Mouse (Mus musculus): ENCODE measurements around the gene Asna1. TPM values are rescaled to one million over a fixed set of nuclear protein-coding genes. Genes with fewer than 3 reads are reported as not detected.

The Asna1 gene
- total and polyA plus RNA-seq, 3 experiments = 58.5 to 104 (median 71.8) TPM

DNA sequence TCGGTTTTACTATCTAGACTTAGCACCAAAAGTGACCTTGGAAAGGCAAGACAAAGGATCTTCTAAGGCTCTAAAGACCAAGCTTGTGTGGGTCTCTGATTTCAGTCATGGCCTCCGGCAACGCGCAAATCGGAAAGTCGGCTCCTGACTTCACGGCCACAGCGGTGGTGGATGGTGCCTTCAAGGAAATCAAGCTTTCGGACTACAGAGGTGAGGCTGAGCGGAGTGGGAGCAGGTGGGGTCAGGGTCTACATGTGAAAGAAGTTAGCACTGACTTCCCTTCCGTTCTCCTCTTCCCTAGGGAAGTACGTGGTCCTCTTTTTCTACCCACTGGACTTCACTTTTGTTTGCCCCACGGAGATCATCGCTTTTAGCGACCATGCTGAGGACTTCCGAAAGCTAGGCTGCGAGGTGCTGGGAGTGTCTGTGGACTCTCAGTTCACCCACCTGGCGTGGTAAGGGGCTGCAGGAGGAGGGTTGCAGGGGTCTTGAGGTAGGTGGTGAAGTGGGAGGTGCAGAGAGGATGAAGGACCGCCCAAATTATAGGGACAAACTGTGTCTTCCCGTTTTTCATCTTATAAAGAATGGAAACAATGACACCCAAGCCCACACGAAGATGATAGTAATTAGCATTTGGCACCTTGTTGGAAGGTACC lies 54.8 kb downstream of the Asna1 start:
- intact Hi-C loops (cut with DNase I) = loop anchor here (10.0 kb wide), 1 partner anchor 55 kb away; the partner anchor contains the start of genes Asna1 and Trir
- WGBS = 8% methylated on average over 21 of the region's 21 CpGs
- no peaks in the 10 kb centered on the region for H3K27me3 ChIP-seq (ENCODE audit: control insufficient read depth, insufficient read depth, low read length)
- no peaks in the 10 kb centered on the region for H3K79me2 ChIP-seq (replicated peaks; ENCODE audit: control insufficient read depth, insufficient read depth, low read length)
- TF ChIP-seq POLR2A (IDR thresholded peaks at IDR 0.05; ENCODE audit: insufficient read depth, low read depth, low read length) (no peak), CTCF (IDR thresholded peaks at IDR 0.05) (no peak)
- peak overlapping the region; percentile 82 for H3K9ac ChIP-seq (ENCODE audit: low read depth, low read length)
- peaks cover 18% of the 10 kb centered on the region for H3K4me1 ChIP-seq (ENCODE audit: control insufficient read depth, insufficient read depth, low read length)
- no peaks in the 10 kb centered on the region; the same call in 1 of the 2 replicates for H3K36me3 ChIP-seq (ENCODE audit: control insufficient read depth, insufficient read depth, low read length)
- H3K27ac ChIP-seq = peak overlapping the region; percentile 77
- H3K4me3 ChIP-seq = peak overlapping the region; percentile 62
- no peak for DNase-seq

DNA sequence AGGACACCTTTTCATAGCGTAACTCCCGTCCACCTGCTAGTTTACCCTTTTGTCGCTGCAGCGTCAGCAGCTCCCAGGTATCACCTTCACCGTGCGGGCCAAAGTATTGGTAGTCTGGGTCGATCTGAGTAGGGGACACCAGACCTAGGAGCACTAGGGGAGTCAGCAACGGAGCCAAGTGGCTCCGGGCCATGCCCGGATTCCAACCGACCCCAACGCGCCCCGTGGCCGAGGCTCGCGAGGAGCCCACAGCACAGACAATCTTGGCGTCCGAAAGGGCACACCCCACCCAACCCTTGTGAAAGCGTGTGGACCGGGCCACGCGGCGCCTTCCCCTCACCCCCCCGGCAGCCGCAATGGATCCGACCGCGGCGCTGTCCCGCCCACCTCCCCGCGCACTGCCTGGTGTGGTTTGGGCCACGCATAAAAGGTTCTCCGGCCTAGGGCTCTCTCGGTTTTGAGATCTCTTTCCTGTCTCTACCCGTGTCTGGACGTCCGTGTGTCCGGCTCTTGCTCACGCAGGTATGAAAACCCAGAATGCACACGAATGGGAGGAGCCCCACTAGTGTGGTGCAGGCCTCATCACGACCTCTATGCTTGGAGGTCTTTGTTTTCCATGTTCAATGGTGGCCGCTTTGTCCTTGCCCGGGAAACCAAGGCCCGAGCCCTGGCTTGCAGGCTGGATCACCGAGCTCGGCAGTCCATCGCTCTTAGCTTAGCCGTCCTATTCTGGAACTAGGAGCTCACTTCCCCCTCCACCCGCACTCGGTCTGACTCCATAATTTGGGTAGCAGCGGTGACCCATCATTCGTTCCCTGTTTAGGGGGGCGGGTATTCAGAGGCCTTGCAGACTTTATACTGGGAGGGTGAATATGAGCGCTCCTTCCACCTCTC lies 55.6 kb downstream of the Asna1 start, which contains the start of the genes Gm49661, Prdx2 and Rnaseh2a:
Gene Gm49661 (minus strand): TSS at position 193 of the 894 bp plus-strand sequence.
Gene Prdx2 (plus strand): TSS at position 347 of the 894 bp plus-strand sequence.
Gene Rnaseh2a (minus strand): TSS at position 527 of the 894 bp plus-strand sequence.
- WGBS = under 1% methylated on average over 56 of the region's 56 CpGs

DNA sequence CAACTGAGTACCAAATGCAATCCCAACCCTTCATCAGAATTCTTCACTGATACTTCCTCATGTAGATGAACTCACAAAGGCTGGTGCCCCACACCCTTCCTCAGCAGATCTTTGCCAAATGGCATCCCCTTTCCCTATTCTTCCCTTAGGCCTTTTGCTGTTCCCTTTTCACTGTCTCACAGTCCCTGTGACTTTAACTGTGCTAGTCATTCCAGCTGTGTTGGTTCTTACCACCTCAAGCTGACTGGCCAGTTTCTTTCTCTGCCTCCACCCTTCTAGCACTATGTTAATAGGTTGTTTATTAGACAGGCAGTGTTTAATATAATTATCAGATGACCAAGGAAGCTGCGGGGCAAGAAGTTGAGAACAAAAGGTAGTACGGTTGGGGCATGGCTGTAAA lies 56.4 kb downstream of the Asna1 start:
- TF ChIP-seq EP300 (IDR thresholded peaks at IDR 0.05; ENCODE audit: insufficient read depth, low read depth, low read length) = no peak
- no peak for TF ChIP-seq CTCF (IDR thresholded peaks at IDR 0.05)
- TF ChIP-seq POLR2A (IDR thresholded peaks at IDR 0.05; ENCODE audit: insufficient read depth, low read depth, low read length) = no peak
- intact Hi-C loops (cut with DNase I) = loop anchor here (5.0 kb wide), 1 partner anchor 111 kb away; the partner anchor contains the start of gene Farsa
- peak overlapping the region; percentile 62 for H3K4me3 ChIP-seq
- peak overlapping the region; percentile 30; the same call in 1 of the 2 replicates for H3K9ac ChIP-seq (ENCODE audit: low read depth, low read length)
- no peaks in the 10 kb centered on the region for H3K79me2 ChIP-seq (replicated peaks; ENCODE audit: control insufficient read depth, insufficient read depth, low read length)
- peak overlapping the region; percentile 77 for H3K27ac ChIP-seq
- H3K4me1 ChIP-seq (ENCODE audit: control insufficient read depth, insufficient read depth, low read length) = peaks cover 17% of the 10 kb centered on the region
- no peaks in the 10 kb centered on the region for H3K36me3 ChIP-seq (ENCODE audit: control insufficient read depth, insufficient read depth, low read length)
- 15% methylated on average over 2 of the region's 2 CpGs for WGBS
- H3K27me3 ChIP-seq (ENCODE audit: control insufficient read depth, insufficient read depth, low read length) = no peaks in the 10 kb centered on the region
- no peak for DNase-seq

More for the DNA sequence above, 55.6 kb downstream of the Asna1 start, which contains the start of the genes Gm49661, Prdx2 and Rnaseh2a:
- Histone ChIP-seq H3K27ac (peak within 1 kb of the TSS; percentile 77), H3K36me3 (ENCODE audit: control insufficient read depth, insufficient read depth, low read length) (no peaks in the 10 kb centered on the region; the same call in 1 of the 2 replicates), H3K4me3 (peak within 1 kb of the TSS; percentile 62), H3K4me1 (ENCODE audit: control insufficient read depth, insufficient read depth, low read length) (peaks cover 21% of the 10 kb centered on the region), H3K79me2 (replicated peaks; ENCODE audit: control insufficient read depth, insufficient read depth, low read length) (no peaks in the 10 kb centered on the region), H3K27me3 (ENCODE audit: control insufficient read depth, insufficient read depth, low read length) (no peaks in the 10 kb centered on the region), H3K9ac (ENCODE audit: low read depth, low read length) (peak within 1 kb of the TSS; percentile 82)
- intact Hi-C loops (cut with DNase I) = loop anchor here (5.0 to 10.0 kb wide), 2 partner anchors 55 to 112 kb away; partner anchors contain the start of genes Asna1, Farsa and Trir
- DNase-seq = peak; percentile 81 to 83
- no peak for TF ChIP-seq CTCF (IDR thresholded peaks at IDR 0.05)
- TF ChIP-seq EP300 (IDR thresholded peaks at IDR 0.05; ENCODE audit: insufficient read depth, low read depth, low read length) = peak; percentile 70; the same call in 1 of the 2 replicates
- TF ChIP-seq POLR2A (IDR thresholded peaks at IDR 0.05; ENCODE audit: insufficient read depth, low read depth, low read length) = peak; percentile 96

Small RNAs within 50 kb of the gene (microRNA-seq; reads per million reads assigned to microRNA genes)
- 0 reads per million in 2 experiments for gene Mir7070

Other genes with a start within 250 kb of the Asna1 start
- 100 to 1,000 TPM; 274 to 297 TPM for gene Nfix, start 224.9 kb downstream of the Asna1 start, total RNA-seq (2021)
- gene Nfix, start 224.9 kb downstream of the Asna1 start, polyA plus RNA-seq (2012; rRNA removed) = 49.0 and 68.7 TPM in 2 replicates
- gene Dand5, start 202.5 kb downstream of the Asna1 start, total RNA-seq (2021) = 10 to 100 TPM; 11.2 to 12.3 TPM
- 6.1 and 7.6 TPM in 2 replicates for gene Dand5, start 202.5 kb downstream of the Asna1 start, polyA plus RNA-seq (2012; rRNA removed)
- 10 to 100 TPM; 27.4 to 29.7 TPM for gene Gadd45gip1, start 193.8 kb downstream of the Asna1 start, total RNA-seq (2021)
- 13.4 and 21.2 TPM in 2 replicates for gene Gadd45gip1, start 193.8 kb downstream of the Asna1 start, polyA plus RNA-seq (2012; rRNA removed)
- 10 to 100 TPM; 85.1 to 87.6 TPM for gene Rad23a, start 184.6 kb downstream of the Asna1 start, total RNA-seq (2021)
- gene Rad23a, start 184.6 kb downstream of the Asna1 start, polyA plus RNA-seq (2012; rRNA removed) = 77.3 and 101 TPM in 2 replicates
- gene Calr, start 178.3 kb downstream of the Asna1 start, total RNA-seq (2021) = 100 to 1,000 TPM; 352 to 416 TPM
- 154 and 269 TPM in 2 replicates for gene Calr, start 178.3 kb downstream of the Asna1 start, polyA plus RNA-seq (2012; rRNA removed)
- gene Farsa, start 168.3 kb downstream of the Asna1 start, total RNA-seq (2021) = 10 to 100 TPM; 21.8 to 24.5 TPM
- 32.5 and 41.4 TPM in 2 replicates for gene Farsa, start 168.3 kb downstream of the Asna1 start, polyA plus RNA-seq (2012; rRNA removed)
- 1 to 10 TPM; 2.6 to 4.3 TPM for gene Syce2, start 153.2 kb downstream of the Asna1 start, total RNA-seq (2021)
- gene Syce2, start 153.2 kb downstream of the Asna1 start, polyA plus RNA-seq (2012; rRNA removed) = 0.33 and 0.64 TPM in 2 replicates
- gene Gcdh, start 131.4 kb downstream of the Asna1 start, total RNA-seq (2021) = 10 to 100 TPM; 71.5 to 89.9 TPM
- gene Gcdh, start 131.4 kb downstream of the Asna1 start, polyA plus RNA-seq (2012; rRNA removed) = 134 and 148 TPM in 2 replicates
- gene Klf1, start 123.4 kb downstream of the Asna1 start, total RNA-seq (2021) = under 1 TPM in 1 of 2 experiments, not detected in 1; 0.16 TPM
- 0.08 and 0.23 TPM in 2 replicates for gene Klf1, start 123.4 kb downstream of the Asna1 start, polyA plus RNA-seq (2012; rRNA removed)
- gene Dnase2a, start 116.7 kb downstream of the Asna1 start, total RNA-seq (2021) = 1 to 10 TPM; 6.5 to 9.6 TPM
- gene Dnase2a, start 116.7 kb downstream of the Asna1 start, polyA plus RNA-seq (2012; rRNA removed) = 9.2 and 10.9 TPM in 2 replicates
- gene Mast1, start 87.9 kb downstream of the Asna1 start, total RNA-seq (2021) = under 1 TPM; 0.07 to 0.10 TPM
- 0.16 and 0.18 TPM in 2 replicates for gene Mast1, start 87.9 kb downstream of the Asna1 start, polyA plus RNA-seq (2012; rRNA removed)
- not detected for gene Rtbdn, start 78.3 kb downstream of the Asna1 start, total RNA-seq (2021)
- not detected in 2 replicates for gene Rtbdn, start 78.3 kb downstream of the Asna1 start, polyA plus RNA-seq (2012; rRNA removed)
- 1 to 10 TPM; 1.3 to 2.1 TPM for gene Gm49661, start 55.8 kb downstream of the Asna1 start, total RNA-seq (2021)
- not detected in 2 replicates for gene Gm49661, start 55.8 kb downstream of the Asna1 start, polyA plus RNA-seq (2012; rRNA removed)
- gene Prdx2, start 55.7 kb downstream of the Asna1 start, total RNA-seq (2021) = 100 to 1,000 TPM; 591 to 662 TPM
- 464 and 584 TPM in 2 replicates for gene Prdx2, start 55.7 kb downstream of the Asna1 start, polyA plus RNA-seq (2012; rRNA removed)
- 10 to 100 TPM; 38.1 to 50.5 TPM for gene Rnaseh2a, start 55.5 kb downstream of the Asna1 start, total RNA-seq (2021)
- 33.7 and 46.3 TPM in 2 replicates for gene Rnaseh2a, start 55.5 kb downstream of the Asna1 start, polyA plus RNA-seq (2012; rRNA removed)
- gene Junb, start 46.6 kb downstream of the Asna1 start, total RNA-seq (2021) = 10 to 100 TPM; 10.4 to 19.0 TPM
- gene Junb, start 46.6 kb downstream of the Asna1 start, polyA plus RNA-seq (2012; rRNA removed) = 13.1 and 17.3 TPM in 2 replicates
- 1 to 10 TPM; 2.0 TPM for gene Hook2, start 34.7 kb downstream of the Asna1 start, total RNA-seq (2021)
- 2.3 and 2.4 TPM in 2 replicates for gene Hook2, start 34.7 kb downstream of the Asna1 start, polyA plus RNA-seq (2012; rRNA removed)
- gene Best2, start 10.8 kb downstream of the Asna1 start, total RNA-seq (2021) = not detected
- gene Best2, start 10.8 kb downstream of the Asna1 start, polyA plus RNA-seq (2012; rRNA removed) = not detected in 2 replicates
- 10 to 100 TPM; 81.5 to 94.1 TPM for gene Trir, start 1.5 kb upstream of the Asna1 start, total RNA-seq (2021)
- 47.2 and 54.3 TPM in 2 replicates for gene Trir, start 1.5 kb upstream of the Asna1 start, polyA plus RNA-seq (2012; rRNA removed)
- gene Tnpo2, start 11.6 kb upstream of the Asna1 start, total RNA-seq (2021) = 10 to 100 TPM; 26.8 to 28.4 TPM
- 26.8 and 34.8 TPM in 2 replicates for gene Tnpo2, start 11.6 kb upstream of the Asna1 start, polyA plus RNA-seq (2012; rRNA removed)
- 1 to 10 TPM; 2.4 to 2.5 TPM for gene Fbxw9, start 34.8 kb upstream of the Asna1 start, total RNA-seq (2021)
- 9.3 and 10.5 TPM in 2 replicates for gene Fbxw9, start 34.8 kb upstream of the Asna1 start, polyA plus RNA-seq (2012; rRNA removed)
- gene Gm5741, start 42.7 kb upstream of the Asna1 start, total RNA-seq (2021) = not detected
- not detected in 2 replicates for gene Gm5741, start 42.7 kb upstream of the Asna1 start, polyA plus RNA-seq (2012; rRNA removed)
- 10 to 100 TPM; 26.1 to 29.4 TPM for gene Dhps, start 46.5 kb upstream of the Asna1 start, total RNA-seq (2021)
- gene Dhps, start 46.5 kb upstream of the Asna1 start, polyA plus RNA-seq (2012; rRNA removed) = 31.5 and 33.2 TPM in 2 replicates
- gene Wdr83os, start 55.5 kb upstream of the Asna1 start, total RNA-seq (2021) = 10 to 100 TPM; 39.0 to 41.4 TPM
- 99.3 and 108 TPM in 2 replicates for gene Wdr83os, start 55.5 kb upstream of the Asna1 start, polyA plus RNA-seq (2012; rRNA removed)
- 10 to 100 TPM; 29.4 to 30.2 TPM for gene Wdr83, start 56.0 kb upstream of the Asna1 start, total RNA-seq (2021)
- 39.2 and 44.2 TPM in 2 replicates for gene Wdr83, start 56.0 kb upstream of the Asna1 start, polyA plus RNA-seq (2012; rRNA removed)
- gene Man2b1, start 58.0 kb upstream of the Asna1 start, total RNA-seq (2021) = 10 to 100 TPM; 25.4 to 26.8 TPM
- gene Man2b1, start 58.0 kb upstream of the Asna1 start, polyA plus RNA-seq (2012; rRNA removed) = 37.3 and 42.3 TPM in 2 replicates
- gene Zfp791, start 97.8 kb upstream of the Asna1 start, total RNA-seq (2021) = 1 to 10 TPM; 1.6 to 2.6 TPM
- 1.00 and 1.2 TPM in 2 replicates for gene Zfp791, start 97.8 kb upstream of the Asna1 start, polyA plus RNA-seq (2012; rRNA removed)
- gene Cks1brt, start 126.6 kb upstream of the Asna1 start, total RNA-seq (2021) = not detected
- gene Cks1brt, start 126.6 kb upstream of the Asna1 start, polyA plus RNA-seq (2012; rRNA removed) = not detected in 2 replicates
- gene Olfr371, start 200.7 kb upstream of the Asna1 start, total RNA-seq (2021) = not detected
- not detected in 2 replicates for gene Olfr371, start 200.7 kb upstream of the Asna1 start, polyA plus RNA-seq (2012; rRNA removed)